11 mouse cellular contexts compared by ENCODE assay signal in genomic region chr11:103852590-103853283, GRCm38 (mm10).
DNase-seq lines count a peak whose midpoint lies in the region; ATAC-seq lines count a peak whose summit lies in the region.
"Had no signal": no experiment of that assay in that cellular context is flagged by ENCODE, and none has a peak within 500 bp of the region (broad histone marks: within the 10 kb centered on the region; RNA-seq: fewer than 3 reads in every experiment).

No protein-coding gene starts in this region.

- H3K27me3 ChIP-seq in embryonic facial prominence, embryonic 13.5 days = no peaks in the 10 kb centered on the region
- no peaks in the 10 kb centered on the region for H3K27me3 ChIP-seq in embryonic facial prominence, embryonic 10.5 days (replicated peaks; ENCODE audit: low read depth, poor library complexity, severe bottlenecking)
- no peaks in the 10 kb centered on the region for H3K27me3 ChIP-seq in neural tube, embryonic 13.5 days
- no peaks in the 10 kb centered on the region for H3K27me3 ChIP-seq in liver, embryonic 12.5 days (replicated peaks)
- H3K27me3 ChIP-seq in midbrain, embryonic 16.5 days (ENCODE audit: control insufficient read depth, insufficient read depth, low read depth, low read length) = no peaks in the 10 kb centered on the region
- H3K27me3 ChIP-seq: heart, embryonic 15.5 days had no signal

- peaks cover 24% of the 10 kb centered on the region for H3K36me3 ChIP-seq in embryonic facial prominence, embryonic 13.5 days
- peaks cover 19% of the 10 kb centered on the region for H3K36me3 ChIP-seq in embryonic facial prominence, embryonic 10.5 days (replicated peaks)
- H3K36me3 ChIP-seq in neural tube, embryonic 13.5 days = peaks cover 26% of the 10 kb centered on the region
- H3K36me3 ChIP-seq in liver, embryonic 12.5 days = peaks cover 16% of the 10 kb centered on the region
- H3K36me3 ChIP-seq in midbrain, embryonic 16.5 days (ENCODE audit: control insufficient read depth, insufficient read depth, low read length) = peaks cover 3% of the 10 kb centered on the region

- no peak overlapping the region for H3K4me3 ChIP-seq in embryonic facial prominence, embryonic 13.5 days
- H3K4me3 ChIP-seq in embryonic facial prominence, embryonic 10.5 days = no peak overlapping the region
- H3K4me3 ChIP-seq in neural tube, embryonic 13.5 days = no peak overlapping the region
- no peak overlapping the region for H3K4me3 ChIP-seq in liver, embryonic 12.5 days
- H3K4me3 ChIP-seq in midbrain, embryonic 16.5 days (ENCODE audit: low read depth, low read length) = no peak overlapping the region
- H3K4me3 ChIP-seq: heart, embryonic 15.5 days; limb, embryonic 10.5 days had no signal

- no peak for DNase-seq in embryonic facial prominence, embryonic 10.5 days (ENCODE audit: low spot score)
- DNase-seq in neural tube, embryonic 10.5 days (ENCODE audit: extremely low spot score, low spot score) = no peak
- DNase-seq in cerebellum, adult 11 months = no peak
- DNase-seq in lung, adult 18-20 months = no peak
- DNase-seq: right cerebral cortex, postnatal 4 days had no signal

- ATAC-seq in embryonic facial prominence, embryonic 13.5 days (ENCODE audit: insufficient number of reproducible peaks, insufficient read depth, low FRiP score, low TSS enrichment, low read depth) = no peak
- no peak for ATAC-seq in neural tube, embryonic 13.5 days (ENCODE audit: low read depth)
- peak; percentile 76 for ATAC-seq in liver, embryonic 12.5 days
- no peak for ATAC-seq in midbrain, embryonic 16.5 days

- 0 out of 2 replicates have a peak overlapping the region, but pooled peaks have one; percentile 11 for H3K9ac ChIP-seq in embryonic facial prominence, embryonic 13.5 days
- H3K9ac ChIP-seq in neural tube, embryonic 13.5 days = no peak overlapping the region
- H3K9ac ChIP-seq in liver, embryonic 12.5 days = 0 out of 2 replicates have a peak overlapping the region, but pooled peaks have one; percentile 6
- no peak overlapping the region; the same call in 1 of the 2 replicates for H3K9ac ChIP-seq in midbrain, embryonic 16.5 days (ENCODE audit: low read depth, low read length)
- H3K9ac ChIP-seq: heart, embryonic 15.5 days had no signal

- H3K4me1 ChIP-seq in embryonic facial prominence, embryonic 13.5 days = peaks cover 5% of the 10 kb centered on the region; the same call in 1 of the 2 replicates
- peaks cover 8% of the 10 kb centered on the region for H3K4me1 ChIP-seq in embryonic facial prominence, embryonic 10.5 days
- H3K4me1 ChIP-seq in neural tube, embryonic 13.5 days (replicated peaks) = peaks cover 24% of the 10 kb centered on the region
- H3K4me1 ChIP-seq in liver, embryonic 12.5 days = peaks cover 29% of the 10 kb centered on the region
- H3K4me1 ChIP-seq in midbrain, embryonic 16.5 days (ENCODE audit: control insufficient read depth, insufficient read depth, low read length) = peaks cover 25% of the 10 kb centered on the region

- WGBS in embryonic facial prominence, embryonic 13.5 days = 65% methylated on average over 16 of the region's 16 CpGs
- 73% methylated on average over 16 of the region's 16 CpGs for WGBS in embryonic facial prominence, embryonic 10.5 days
- 51% methylated on average over 16 of the region's 16 CpGs for WGBS in neural tube, embryonic 13.5 days
- WGBS in liver, embryonic 12.5 days (ENCODE audit: insufficient replicate concordance) = 13% methylated on average over 16 of the region's 16 CpGs
- 27% methylated on average over 16 of the region's 16 CpGs for WGBS in midbrain, embryonic 16.5 days

- no peak overlapping the region for H3K27ac ChIP-seq in embryonic facial prominence, embryonic 13.5 days
- H3K27ac ChIP-seq in embryonic facial prominence, embryonic 10.5 days (replicated peaks) = no peak overlapping the region
- H3K27ac ChIP-seq in neural tube, embryonic 13.5 days (replicated peaks) = 0 out of 2 replicates have a peak overlapping the region, but pooled peaks have one; percentile 2
- H3K27ac ChIP-seq in liver, embryonic 12.5 days = peak overlapping the region; percentile 41; the same call in 1 of the 2 replicates
- peak overlapping the region; percentile 82 for H3K27ac ChIP-seq in midbrain, embryonic 16.5 days (ENCODE audit: low read length)
- H3K27ac ChIP-seq: heart, embryonic 15.5 days; limb, embryonic 10.5 days had no signal

- no peaks in the 10 kb centered on the region for H3K9me3 ChIP-seq in embryonic facial prominence, embryonic 13.5 days
- no peaks in the 10 kb centered on the region for H3K9me3 ChIP-seq in embryonic facial prominence, embryonic 10.5 days
- no peaks in the 10 kb centered on the region for H3K9me3 ChIP-seq in neural tube, embryonic 13.5 days
- H3K9me3 ChIP-seq in liver, embryonic 12.5 days (replicated peaks) = no peaks in the 10 kb centered on the region
- H3K9me3 ChIP-seq in midbrain, embryonic 16.5 days (replicated peaks; ENCODE audit: control insufficient read depth, low read length, poor library complexity, severe bottlenecking) = no peaks in the 10 kb centered on the region
- H3K9me3 ChIP-seq: heart, embryonic 15.5 days; limb, embryonic 10.5 days had no signal

- H3K4me2 ChIP-seq in embryonic facial prominence, embryonic 13.5 days = no peak overlapping the region
- no peak overlapping the region for H3K4me2 ChIP-seq in neural tube, embryonic 13.5 days
- peak overlapping the region; percentile 31 for H3K4me2 ChIP-seq in liver, embryonic 12.5 days
- H3K4me2 ChIP-seq in midbrain, embryonic 16.5 days (ENCODE audit: low read length) = no peak overlapping the region
- H3K4me2 ChIP-seq: heart, embryonic 15.5 days had no signal

Comparison
In these comparisons a context has a peak if more than half of its experiments do, and no peak if none do; other contexts are left out.
1. H3K27ac ChIP-seq: peak in neural tube, embryonic 13.5 days (single experiment), liver, embryonic 12.5 days (single experiment) and midbrain, embryonic 16.5 days (single experiment); none in embryonic facial prominence, embryonic 13.5 days (single experiment) and embryonic facial prominence, embryonic 10.5 days (single experiment).
2. H3K9ac ChIP-seq: peak in embryonic facial prominence, embryonic 13.5 days (single experiment) and liver, embryonic 12.5 days (single experiment); none in neural tube, embryonic 13.5 days (single experiment) and midbrain, embryonic 16.5 days (single experiment).